Mouse (Mus musculus): ENCODE results near the gene Tbx10.
A peak's percentile ranks its signal among the peaks of the same experiment; 100 is the strongest.

- no peak for TF ChIP-seq EP300 (IDR thresholded peaks at IDR 0.05; ENCODE audit: low read depth)
- peak; percentile 50 for TF ChIP-seq CTCF (IDR thresholded peaks at IDR 0.05; ENCODE audit: low read depth)
Measured at GRCm38 (mm10) chr19:3988750-3989149, 3.8 kb upstream of the Tbx10 start.
